Mouse (Mus musculus) small intestine, adult 2 months (tissue): ENCODE data around the gene Map2k4. TPM values are rescaled to one million over a fixed set of nuclear protein-coding genes. Genes with fewer than 3 reads are reported as not detected.

Source experiments
- H3K27ac ChIP-seq: fragments of 200-500 bp; 2 replicates; pipeline ENCODE4 v1.5.1; 2012; ENCODE audit warnings: low read depth, low read length, control low read depth, inconsistent platforms; ENCODE audit not compliant: insufficient read depth
- H3K27me3 ChIP-seq: fragments of 200-500 bp; 2 replicates; pipeline ENCODE4 v1.6.1; 2012; ENCODE audit warnings: mild to moderate bottlenecking, moderate library complexity, low read length, inconsistent platforms; ENCODE audit not compliant: control insufficient read depth, insufficient read depth
- H3K36me3 ChIP-seq: fragments of 200-500 bp; 2 replicates; pipeline ENCODE4 v1.6.1; 2012; ENCODE audit warnings: mild to moderate bottlenecking, low read length, control low read depth, inconsistent platforms; ENCODE audit not compliant: control insufficient read depth, insufficient read depth
- H3K4me1 ChIP-seq: fragments of 200-500 bp; 2 replicates; pipeline ENCODE4 v1.6.1; 2012; ENCODE audit warnings: low read length, inconsistent platforms, mixed read lengths; ENCODE audit not compliant: control insufficient read depth, insufficient read depth, insufficient read length
- H3K4me3 ChIP-seq: fragments of 200-500 bp; 2 replicates; pipeline ENCODE4 v1.5.1; 2012; ENCODE audit warnings: low read depth, mild to moderate bottlenecking, control low read depth, inconsistent platforms, low read length, moderate library complexity
- CTCF ChIP-seq: fragments of 200-500 bp; IDR thresholded peaks from 2 replicates; pipeline ENCODE4 v1.5.1; 2012; ENCODE audit warnings: low read depth, mild to moderate bottlenecking, control low read depth, inconsistent platforms, low read length, moderate library complexity, mixed read lengths; ENCODE audit not compliant: insufficient replicate concordance, insufficient read length; ENCODE audit errors: extremely low read depth
- POLR2A ChIP-seq: fragments of 200-500 bp; IDR thresholded peaks from 2 replicates; pipeline ENCODE4 v1.6.1; 2012; ENCODE audit warnings: low read depth, mild to moderate bottlenecking, control low read depth, inconsistent platforms, low read length, moderate library complexity
- WGBS: fragments of 180-500 bp; shearing (Covaris S2); methylation state at CpG from one replicate; pipeline ENCODE4 v1.1.7; 2018; 5-methylcytosine and 5-hydroxymethylcytosine counted together
- polyA plus RNA-seq: library from polyadenylated mRNA; depleted of rRNA; stranded (reverse); fragments of >200 nt; gene quantifications from 2 replicates; pipeline ENCODE4 v1.2.3, GENCODE M21; 2012

Gene Map2k4
- polyA plus RNA-seq, 1 experiment = 13.6 TPM

DNA sequence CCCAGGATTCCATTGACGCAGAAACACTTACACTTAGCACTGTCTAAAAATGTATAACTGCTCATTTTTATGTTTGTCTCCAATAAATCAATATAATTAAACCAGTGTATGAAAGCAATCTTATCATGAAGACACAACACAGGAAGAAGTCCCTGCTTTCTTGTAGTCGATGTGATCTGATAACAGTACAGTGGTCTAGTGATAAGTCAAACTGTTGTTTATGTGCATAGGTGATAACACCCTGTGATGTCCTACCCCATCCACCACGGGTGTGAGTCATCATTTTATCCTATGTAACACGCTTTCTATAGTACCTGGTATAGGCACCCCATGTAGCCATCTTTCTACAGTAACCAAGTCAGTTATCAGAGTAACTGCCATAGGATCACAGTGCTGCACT is 74.3 kb downstream of the Map2k4 start:
- no peak overlapping the region for H3K27ac ChIP-seq
- no peak overlapping the region for H3K4me3 ChIP-seq
- WGBS = 61% methylated on average over 4 of the region's 4 CpGs
- TF ChIP-seq CTCF (no peak), POLR2A (no peak)
- H3K27me3 ChIP-seq = no peaks in the 10 kb centered on the region
- peaks cover 22% of the 10 kb centered on the region for H3K36me3 ChIP-seq
- H3K4me1 ChIP-seq = no peaks in the 10 kb centered on the region

DNA sequence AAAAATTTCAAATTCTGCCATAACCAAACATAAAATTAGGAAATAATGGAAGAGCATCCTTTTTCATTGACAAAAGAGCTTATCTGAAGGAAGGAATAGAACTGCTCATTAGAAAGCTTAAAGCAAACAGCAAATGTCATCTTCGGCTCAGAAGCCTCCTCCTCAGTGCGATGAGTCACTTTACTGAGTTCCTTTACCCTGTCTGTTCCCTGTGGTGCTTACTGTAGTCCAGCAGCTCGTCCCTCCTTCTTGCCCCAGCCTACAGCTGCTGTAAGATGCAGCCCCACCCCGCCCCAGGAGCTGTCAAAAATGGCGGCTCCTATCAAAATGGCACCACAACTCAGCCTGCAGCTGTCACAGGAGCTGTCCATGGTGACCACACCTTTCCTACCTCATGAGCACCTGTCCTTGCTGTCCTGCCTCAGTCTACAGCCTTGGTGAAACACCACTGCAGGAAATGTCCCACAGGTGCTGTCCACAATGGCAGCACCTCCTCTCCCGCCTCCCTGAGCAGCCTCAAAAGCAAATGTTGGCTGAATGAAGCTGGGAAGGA is 75.3 kb downstream of the Map2k4 start:
- 82% methylated on average over 6 of the region's 6 CpGs for WGBS
- peaks cover 22% of the 10 kb centered on the region for H3K36me3 ChIP-seq
- no peaks in the 10 kb centered on the region for H3K4me1 ChIP-seq
- H3K27me3 ChIP-seq = no peaks in the 10 kb centered on the region
- H3K27ac ChIP-seq = no peak overlapping the region
- H3K4me3 ChIP-seq = no peak overlapping the region
- TF ChIP-seq CTCF = no peak
- TF ChIP-seq POLR2A = no peak

DNA sequence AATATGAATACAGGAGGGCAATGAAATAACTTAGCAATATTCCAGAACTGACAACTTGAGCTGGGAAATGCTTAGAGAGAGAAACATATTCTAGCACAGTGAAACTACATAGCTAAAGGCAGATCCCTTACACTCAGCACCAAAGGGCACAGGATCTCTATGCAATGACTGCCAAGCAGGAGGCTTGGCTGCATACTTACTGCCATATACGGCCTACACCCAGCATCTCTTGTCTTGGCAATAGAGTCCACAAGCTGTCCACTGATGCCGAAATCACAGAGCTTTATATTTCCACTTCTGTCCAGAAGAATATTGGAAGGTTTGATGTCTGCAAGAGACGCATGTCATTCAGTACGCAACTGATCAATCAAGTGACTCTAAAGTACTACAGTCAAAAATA is 81.3 kb downstream of the Map2k4 start:
- Histone ChIP-seq H3K27ac (no peak overlapping the region), H3K36me3 (peaks cover 28% of the 10 kb centered on the region), H3K27me3 (no peaks in the 10 kb centered on the region), H3K4me1 (no peaks in the 10 kb centered on the region), H3K4me3 (no peak overlapping the region)
- no peak for TF ChIP-seq POLR2A
- no peak for TF ChIP-seq CTCF
- 96% methylated on average over 4 of the region's 4 CpGs for WGBS

DNA sequence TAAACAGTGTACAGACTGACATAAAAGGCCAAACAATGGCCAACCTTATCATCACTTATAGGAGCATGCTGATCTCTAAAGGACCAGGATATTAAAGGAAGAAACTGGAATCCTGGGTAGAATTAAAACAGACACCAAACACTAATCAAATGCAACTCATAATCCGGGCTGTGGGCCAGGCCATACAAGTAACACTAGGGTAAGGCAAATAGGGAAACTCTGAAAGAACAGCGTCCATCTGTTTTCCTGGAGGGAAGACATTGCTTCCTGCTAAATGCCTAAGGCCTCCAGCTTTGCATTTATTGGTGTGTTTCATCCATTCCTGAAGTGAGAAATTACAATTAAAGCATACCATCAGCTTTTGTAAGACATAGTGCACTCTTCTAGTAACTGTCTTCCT is 81.9 kb downstream of the Map2k4 start:
- Histone ChIP-seq H3K4me1 (no peaks in the 10 kb centered on the region), H3K27me3 (no peaks in the 10 kb centered on the region), H3K27ac (no peak overlapping the region), H3K4me3 (no peak overlapping the region), H3K36me3 (peaks cover 30% of the 10 kb centered on the region)
- TF ChIP-seq CTCF (no peak), POLR2A (no peak)
- 74% methylated on average over 2 of the region's 2 CpGs for WGBS

DNA sequence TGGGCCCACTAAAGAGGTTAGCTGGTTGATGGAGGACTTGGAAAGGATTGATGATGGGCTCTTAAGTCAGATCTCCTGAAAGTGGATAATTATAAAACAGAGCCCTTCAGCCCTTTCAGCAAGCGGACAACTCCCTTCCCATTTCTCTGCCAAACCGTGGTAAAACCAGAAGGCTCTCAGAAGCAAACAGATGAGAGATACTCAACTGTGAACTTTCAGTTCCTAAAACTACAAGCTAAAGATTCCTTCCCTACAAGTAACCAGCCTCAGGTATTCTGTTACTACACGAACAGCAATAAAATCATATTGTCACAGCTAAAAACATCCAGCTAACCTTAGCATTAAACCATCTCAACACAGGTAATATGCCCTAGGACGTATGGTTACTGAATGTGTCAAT is 83.2 kb downstream of the Map2k4 start:
- Histone ChIP-seq H3K36me3 (peaks cover 34% of the 10 kb centered on the region), H3K27me3 (no peaks in the 10 kb centered on the region), H3K27ac (no peak overlapping the region), H3K4me1 (no peaks in the 10 kb centered on the region), H3K4me3 (no peak overlapping the region)
- 79% methylated on average over 4 of the region's 4 CpGs for WGBS
- TF ChIP-seq POLR2A = no peak
- TF ChIP-seq CTCF = no peak

DNA sequence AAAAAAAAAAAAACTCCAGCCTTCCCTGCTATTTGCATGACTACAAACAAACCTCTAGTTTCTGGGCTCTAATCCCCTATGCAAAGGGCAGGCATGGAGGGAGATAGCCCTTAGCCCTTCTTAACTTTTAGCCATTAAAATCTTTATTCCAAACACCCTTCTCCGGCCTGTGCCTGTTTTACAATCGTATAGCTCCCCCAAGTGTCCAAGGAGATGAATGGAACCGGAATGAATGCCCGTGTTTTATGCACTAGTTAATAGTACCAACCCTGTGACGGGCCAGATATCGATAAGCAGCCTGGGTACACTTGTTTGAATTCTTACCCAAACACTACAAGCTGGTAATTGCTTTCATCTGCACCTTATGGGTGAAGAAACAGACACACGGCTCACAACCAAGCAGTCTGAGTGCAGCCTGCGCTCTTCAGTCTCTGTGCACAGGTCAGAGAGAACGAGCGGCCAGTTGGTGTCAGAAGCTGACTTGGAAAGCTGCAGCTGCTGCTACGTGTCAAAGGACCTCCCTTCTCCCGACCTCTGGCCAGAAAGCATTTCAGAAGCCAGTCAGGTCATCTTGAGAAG is 109.2 kb downstream of the Map2k4 start:
- no peak for TF ChIP-seq POLR2A
- TF ChIP-seq CTCF = no peak
- H3K27ac ChIP-seq = no peak overlapping the region

DNA sequence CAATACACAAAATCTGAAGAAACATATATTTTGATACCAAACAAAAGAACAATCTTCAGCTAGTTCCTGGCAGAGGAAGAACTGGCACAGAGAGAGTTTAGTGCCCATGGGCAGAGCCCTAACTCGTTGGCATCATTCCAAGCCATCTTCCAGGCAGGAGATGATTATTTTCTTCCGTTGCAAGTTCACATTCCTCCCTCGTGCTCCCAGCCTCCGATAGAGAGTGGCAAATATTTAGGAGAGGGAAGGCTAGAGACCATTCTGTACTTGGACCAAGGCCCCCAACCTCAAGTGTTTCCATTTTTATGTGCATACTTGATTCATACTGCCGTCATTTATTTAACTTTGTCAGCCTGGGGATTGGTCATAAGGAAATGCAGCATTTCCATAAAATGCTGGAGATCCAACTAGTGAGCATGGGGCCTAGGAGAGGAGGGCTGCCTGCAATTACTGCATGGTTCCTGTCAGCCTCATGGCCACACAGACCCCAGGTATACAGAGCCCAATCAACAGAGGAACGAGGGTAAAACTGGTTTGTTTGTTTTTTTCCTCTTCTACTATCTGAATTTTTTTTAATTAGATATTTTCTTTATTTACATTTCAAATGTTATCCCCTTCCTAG is 120.6 kb downstream of the Map2k4 start:
- Histone ChIP-seq H3K4me3 (no peak overlapping the region), H3K27me3 (no peaks in the 10 kb centered on the region), H3K27ac (no peak overlapping the region), H3K36me3 (no peaks in the 10 kb centered on the region), H3K4me1 (no peaks in the 10 kb centered on the region)
- 32% methylated on average over 6 of the region's 6 CpGs for WGBS
- TF ChIP-seq POLR2A (no peak), CTCF (no peak)

More for the DNA sequence above, 109.2 kb downstream of the Map2k4 start:
- Histone ChIP-seq H3K27me3 (no peaks in the 10 kb centered on the region), H3K36me3 (0 out of 2 replicates have a peak, but pooled peaks cover 1% of the 10 kb centered on the region), H3K4me3 (no peak overlapping the region), H3K4me1 (no peaks in the 10 kb centered on the region)
- WGBS = 27% methylated on average over 12 of the region's 12 CpGs
